Mouse (Mus musculus) T-helper 1 cell (primary cell): Measurements from ENCODE around the gene Mllt10.

Experiments
- in situ Hi-C: fragments of 300-600 bp; cut with MboI, MseI; formaldehyde crosslinking; loops from one replicate; pipeline ENCODE4 v1.15.1; 2025; ENCODE audit warnings: high pct_unique_total_duplicates

Mllt10 gene

DNA sequence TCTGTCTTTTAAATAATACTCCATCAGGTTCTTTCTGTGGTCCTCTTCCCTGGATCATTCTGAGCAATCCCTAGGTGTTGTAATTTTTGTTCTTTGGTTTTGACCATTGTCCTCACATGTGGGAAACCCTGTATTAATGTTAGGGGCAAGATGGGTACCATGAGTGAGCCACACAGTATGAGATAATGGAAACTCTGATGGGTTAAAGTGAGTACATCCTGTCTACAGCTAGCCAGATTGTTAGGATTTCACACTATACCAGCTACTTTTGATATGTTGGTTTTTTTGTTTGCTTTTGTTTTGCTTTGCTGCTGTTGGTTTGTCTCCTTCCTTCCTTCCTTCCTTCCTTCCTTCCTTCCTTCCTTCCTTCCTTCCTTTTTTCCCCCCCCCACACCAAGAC lies 128.0 kb downstream of the Mllt10 start:
- in situ Hi-C loops, result no loop called here

GRCm38 (mm10) chr2:18188367-18188766 lies 133.3 kb downstream of the Mllt10 start:
- in situ Hi-C loops, result no loop called here

DNA sequence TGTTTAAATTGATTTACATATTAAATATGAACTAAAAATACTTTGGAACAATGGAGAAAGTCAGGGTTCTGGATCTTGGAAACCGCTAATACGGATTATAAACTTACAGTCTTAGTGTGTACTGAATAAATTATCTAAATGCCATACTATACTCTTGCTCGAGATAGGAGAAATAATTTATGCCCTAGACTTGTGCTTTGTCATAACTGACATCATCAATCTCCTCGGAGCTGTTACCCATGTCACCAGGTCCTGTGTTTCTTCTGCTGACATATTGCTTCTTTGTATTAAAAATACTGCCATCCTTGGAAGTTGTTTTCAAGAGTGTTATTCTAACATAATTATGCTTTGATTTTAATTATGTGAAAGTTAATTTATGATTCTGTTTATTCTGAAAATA lies 140.2 kb downstream of the Mllt10 start:
- in situ Hi-C loops, result no loop called here

DNA sequence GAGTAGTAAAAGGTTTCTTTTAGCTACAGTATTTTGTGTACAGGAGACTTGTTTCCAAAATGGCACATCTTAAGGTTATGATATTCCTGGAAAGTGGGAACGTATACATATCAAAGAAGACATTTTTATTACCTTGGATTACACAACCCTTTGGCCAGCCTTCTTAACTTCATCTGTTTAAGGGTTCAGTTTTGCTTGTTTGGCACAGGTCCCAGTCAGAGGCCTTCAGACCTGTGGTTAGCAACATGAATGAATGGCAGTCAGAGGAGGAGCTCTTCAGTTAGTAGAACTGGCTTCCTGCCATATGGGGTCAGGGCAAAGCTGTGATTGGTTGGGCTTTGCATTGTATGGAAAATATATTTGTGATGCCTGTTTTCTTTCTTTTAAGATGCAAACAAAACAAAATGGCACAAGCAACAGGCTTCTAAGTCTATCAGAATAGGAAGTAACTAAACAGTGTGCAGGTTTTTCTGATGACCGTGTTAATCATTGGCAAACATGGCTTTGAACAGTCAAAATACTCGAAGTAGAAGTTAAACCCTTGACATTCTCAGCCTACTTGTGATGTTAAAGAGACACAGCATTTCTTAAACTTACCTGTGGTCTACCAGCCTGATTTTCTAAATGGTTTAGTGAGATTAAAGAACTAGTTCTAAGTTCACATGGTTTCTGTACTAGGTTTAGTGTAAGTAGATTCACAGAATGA lies 140.8 kb downstream of the Mllt10 start:
- in situ Hi-C loops, result no loop called here

- in situ Hi-C loops, result loop anchor here (25.0 kb wide), 1 partner anchor 790 kb away; no protein-coding TSS in a partner anchor
Measured at GRCm38 (mm10) chr2:18201820-18202462, 146.9 kb downstream of the Mllt10 start.

GRCm38 (mm10) chr2:18202923-18203322 lies 147.9 kb downstream of the Mllt10 start:
- in situ Hi-C loops, result loop anchor here (25.0 kb wide), 1 partner anchor 791 kb away; no protein-coding TSS in a partner anchor

- in situ Hi-C loops, result loop anchor here (25.0 kb wide), 1 partner anchor 793 kb away; no protein-coding TSS in a partner anchor
Measured at GRCm38 (mm10) chr2:18205118-18205517, 150.1 kb downstream of the Mllt10 start.

DNA sequence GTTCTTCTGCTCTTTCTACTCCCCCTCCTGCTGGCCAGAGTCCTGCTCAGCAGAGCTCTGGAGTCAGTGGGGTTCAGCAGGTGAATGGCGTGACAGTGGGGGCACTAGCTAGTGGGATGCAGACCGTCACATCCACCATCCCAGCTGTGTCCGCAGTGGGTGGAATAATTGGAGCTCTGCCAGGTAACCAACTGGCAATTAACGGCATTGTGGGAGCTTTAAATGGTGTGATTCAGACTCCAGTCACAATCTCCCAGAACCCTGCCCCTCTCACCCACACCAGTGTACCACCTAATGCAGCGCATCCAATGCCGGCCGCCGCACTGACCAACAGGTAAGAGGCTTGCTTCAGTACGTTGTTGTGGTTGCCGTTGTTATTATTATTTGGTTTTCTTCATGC lies 151.8 kb downstream of the Mllt10 start:
- in situ Hi-C loops, result loop anchor here (25.0 kb wide), 1 partner anchor 795 kb away; no protein-coding TSS in a partner anchor

GRCm38 (mm10) chr2:18208578-18208977 lies 153.5 kb downstream of the Mllt10 start:
- in situ Hi-C loops, result loop anchor here (25.0 kb wide), 1 partner anchor 796 kb away; no protein-coding TSS in a partner anchor

DNA sequence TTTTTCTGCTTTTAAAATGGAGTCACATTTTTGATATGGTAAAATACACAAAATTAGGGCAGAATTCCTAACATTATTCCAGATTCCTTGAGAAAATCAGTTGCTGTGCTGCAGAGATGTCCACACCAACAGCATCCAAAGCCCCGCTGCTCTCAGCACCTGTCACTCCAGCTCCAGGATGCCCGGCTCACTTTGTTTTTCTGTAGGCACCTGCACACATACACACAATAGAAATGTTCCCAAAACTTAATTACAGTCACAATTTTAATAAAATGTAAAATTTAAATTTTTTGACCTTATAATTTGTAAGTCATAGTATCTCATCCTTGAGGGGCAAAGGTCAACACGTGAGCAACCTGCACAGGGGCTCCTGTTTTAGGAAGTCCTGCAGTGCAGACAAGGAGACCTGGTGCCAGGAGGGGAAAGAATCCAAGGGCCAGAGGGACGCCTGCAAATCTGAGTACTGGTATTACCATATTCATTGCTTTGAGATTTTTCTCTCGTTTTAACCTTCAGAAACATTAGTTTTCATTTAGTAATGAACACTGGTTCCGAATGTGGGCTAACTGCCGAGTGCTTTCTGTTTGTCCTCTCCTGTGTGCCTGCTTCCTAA lies 154.3 kb downstream of the Mllt10 start:
- in situ Hi-C loops, result loop anchor here (25.0 kb wide), 1 partner anchor 797 kb away; no protein-coding TSS in a partner anchor

GRCm38 (mm10) chr2:18209948-18210347 lies 154.9 kb downstream of the Mllt10 start:
- in situ Hi-C loops, result loop anchor here (5.0 to 25.0 kb wide), 2 partner anchors 362 to 798 kb away; no protein-coding TSS in a partner anchor

GRCm38 (mm10) chr2:18214031-18214430 lies 159.0 kb downstream of the Mllt10 start:
- in situ Hi-C loops, result loop anchor here (5.0 to 25.0 kb wide), 2 partner anchors 358 to 802 kb away; no protein-coding TSS in a partner anchor

GRCm38 (mm10) chr2:18217867-18218266 lies 162.8 kb downstream of the Mllt10 start:
- in situ Hi-C loops, result loop anchor here (25.0 kb wide), 1 partner anchor 806 kb away; no protein-coding TSS in a partner anchor

- in situ Hi-C loops, result loop anchor here (25.0 kb wide), 1 partner anchor 806 kb away; no protein-coding TSS in a partner anchor
Measured at GRCm38 (mm10) chr2:18218500-18218899, 163.5 kb downstream of the Mllt10 start.

- in situ Hi-C loops, result loop anchor here (25.0 kb wide), 1 partner anchor 807 kb away; no protein-coding TSS in a partner anchor
Measured at GRCm38 (mm10) chr2:18219136-18219535, 164.1 kb downstream of the Mllt10 start.

DNA sequence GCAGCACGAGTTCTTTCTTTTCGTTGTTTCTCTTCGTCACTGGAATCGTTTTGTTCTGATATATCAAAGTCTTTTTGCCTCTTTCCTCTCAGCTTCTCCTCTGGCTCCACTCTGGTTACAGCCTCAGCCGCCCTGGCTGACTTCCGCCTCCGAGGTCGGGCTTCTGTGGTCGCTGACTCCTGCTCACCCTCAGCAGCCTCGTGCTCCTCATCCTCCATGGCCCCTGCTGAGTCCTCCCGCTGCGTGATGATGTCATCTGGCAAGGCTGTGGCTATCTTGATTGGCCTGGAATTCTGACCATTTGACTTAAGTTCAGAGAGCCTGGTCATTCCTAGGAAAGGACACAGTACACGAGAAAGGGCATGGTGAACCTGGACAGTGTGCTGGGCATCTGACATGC lies 164.5 kb downstream of the Mllt10 start:
- in situ Hi-C loops, result loop anchor here (25.0 kb wide), 1 partner anchor 807 kb away; no protein-coding TSS in a partner anchor

GRCm38 (mm10) chr2:18228486-18229062 lies 173.5 kb downstream of the Mllt10 start:
- in situ Hi-C loops, result no loop called here

GRCm38 (mm10) chr2:18229279-18229678 lies 174.2 kb downstream of the Mllt10 start:
- in situ Hi-C loops, result no loop called here

- in situ Hi-C loops, result no loop called here
Measured at GRCm38 (mm10) chr2:18231143-18231542, 176.1 kb downstream of the Mllt10 start.

DNA sequence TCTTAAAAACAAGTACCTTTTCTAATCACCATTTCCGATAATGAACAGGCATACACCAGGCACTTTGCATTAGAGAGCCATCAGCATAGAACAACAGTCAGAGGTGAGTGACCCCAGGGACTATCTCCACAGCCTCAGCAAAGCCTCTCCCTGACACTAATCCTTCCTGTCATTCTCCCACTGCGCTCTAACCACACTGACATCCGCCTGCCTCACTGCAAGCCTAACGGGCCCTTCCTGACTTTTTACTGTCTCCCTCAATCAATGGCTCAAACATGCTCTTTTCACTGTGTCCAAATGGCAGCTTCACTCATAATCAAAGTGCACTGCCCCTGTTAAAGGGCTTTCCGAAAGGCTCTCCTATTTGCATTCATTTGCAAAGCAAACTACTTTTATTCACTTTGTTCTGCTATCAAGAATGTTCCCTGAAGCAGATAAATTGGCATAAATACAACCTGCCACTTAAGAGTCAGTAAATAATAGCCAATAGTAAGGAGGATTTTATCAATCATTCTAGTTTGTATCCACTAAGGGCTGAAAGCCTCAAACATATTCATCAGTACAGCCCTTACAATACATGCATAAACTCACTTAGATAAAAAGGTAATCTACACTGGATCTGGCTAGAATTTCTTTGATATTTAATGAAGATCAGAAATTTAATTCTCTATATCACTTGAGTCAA lies 178.0 kb downstream of the Mllt10 start:
- in situ Hi-C loops, result no loop called here

GRCm38 (mm10) chr2:18235524-18235923 lies 180.5 kb downstream of the Mllt10 start:
- in situ Hi-C loops, result no loop called here
